19 mouse cellular contexts compared by ENCODE assay signal in the genomic region with DNA sequence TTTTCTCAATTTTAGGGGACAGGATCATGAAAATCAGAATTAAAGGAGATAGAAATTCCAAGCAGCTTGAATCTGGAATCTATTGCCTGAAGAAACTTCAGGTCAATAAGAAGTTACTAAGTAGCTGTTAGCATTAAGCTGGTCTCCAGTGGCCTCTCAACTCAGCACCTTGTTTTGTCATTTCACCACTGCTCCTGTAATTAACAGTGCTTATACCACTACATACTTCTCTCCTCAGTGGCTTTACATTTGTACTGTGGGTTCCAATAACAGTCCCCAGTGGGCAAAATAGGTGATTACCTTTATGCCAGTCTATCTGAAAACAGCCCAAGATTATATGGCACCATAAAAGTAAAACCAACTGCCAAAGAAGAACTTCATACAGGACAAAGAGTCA.
"Had no signal": no experiment of that assay in that cellular context is flagged by ENCODE, and none has a peak within 500 bp of the region (broad histone marks: within the 10 kb centered on the region; RNA-seq: fewer than 3 reads in every experiment).

No protein-coding gene starts in this region.

- H3K4me3 ChIP-seq: left cerebral cortex, adult 2 months; limb, embryonic 13.5 days; liver, embryonic 12.5 days; liver, embryonic 15.5 days; megakaryocyte, embryonic 14.5 days; midbrain, embryonic 10.5 days; midbrain, embryonic 13.5 days; myocyte; neural tube, embryonic 13.5 days had no signal

- DNase-seq: layer of hippocampus, postnatal 36 days; liver; right cerebral cortex, postnatal 25 days; spleen, adult 18-20 months; thymus, adult 18-20 months; thymus, postnatal 36 days had no signal

- H3K4me1 ChIP-seq: liver, embryonic 12.5 days; liver, embryonic 15.5 days; megakaryocyte, embryonic 14.5 days; midbrain, embryonic 10.5 days; midbrain, embryonic 13.5 days; neural tube, embryonic 13.5 days had no signal

- ATAC-seq: hindbrain, postnatal 0 days; inflammation-experienced regulatory T-cells, adult 6 months; intestine, embryonic 16.5 days; liver, embryonic 12.5 days; midbrain, embryonic 13.5 days; midbrain, embryonic 16.5 days had no signal

- H3K27me3 ChIP-seq: limb, embryonic 13.5 days; liver, embryonic 12.5 days; liver, embryonic 15.5 days; megakaryocyte, embryonic 14.5 days; midbrain, embryonic 13.5 days; neural tube, embryonic 13.5 days had no signal

- H3K27ac ChIP-seq: hindbrain, postnatal 0 days; left cerebral cortex, adult 2 months; limb, embryonic 13.5 days; liver, embryonic 12.5 days; liver, embryonic 15.5 days; midbrain, embryonic 10.5 days; midbrain, embryonic 13.5 days; neural tube, embryonic 13.5 days had no signal

- H3K4me2 ChIP-seq: limb, embryonic 13.5 days; liver, embryonic 12.5 days; liver, embryonic 15.5 days; midbrain, embryonic 13.5 days; neural tube, embryonic 13.5 days had no signal

- H3K36me3 ChIP-seq: limb, embryonic 13.5 days; liver, embryonic 12.5 days; liver, embryonic 15.5 days; midbrain, embryonic 10.5 days; midbrain, embryonic 13.5 days; neural tube, embryonic 13.5 days had no signal

- H3K9ac ChIP-seq: limb, embryonic 13.5 days; liver, embryonic 12.5 days; liver, embryonic 15.5 days; midbrain, embryonic 13.5 days; neural tube, embryonic 13.5 days had no signal

- H3K9me3 ChIP-seq: limb, embryonic 13.5 days; liver, embryonic 12.5 days; liver, embryonic 15.5 days; midbrain, embryonic 10.5 days; midbrain, embryonic 13.5 days; neural tube, embryonic 13.5 days had no signal
